Mouse (Mus musculus) liver, adult 2 months (tissue): Measurements from ENCODE around the gene Creb3l4.
"Not testable (repeated sequence)": the region's sequence is repeated elsewhere in the genome, so short reads cannot be mapped to it uniquely, and the experiment has no call there.

Source experiments
- CTCF ChIP-seq: fragments of 200-500 bp; IDR thresholded peaks from 2 replicates; pipeline ENCODE4 v1.5.1; 2011; ENCODE audit warnings: low read depth, low read length, control low read depth
- POLR2A ChIP-seq: fragments of 200-500 bp; IDR thresholded peaks from 2 replicates; pipeline ENCODE4 v1.6.1; 2011; ENCODE audit warnings: low read length, control low read depth; ENCODE audit not compliant: insufficient read depth; ENCODE audit errors: extremely low read depth

GRCm38 (mm10) chr3:90253174-90253573, 9.9 kb upstream of the Creb3l4 start:
- not testable (repeated sequence) for TF ChIP-seq CTCF, POLR2A
